Mouse (Mus musculus) thymus, postnatal 25 days (tissue): ENCODE data around the gene Tlk2.

Experiments
- DNase-seq: peaks from one replicate; pipeline ENCODE4 v3.0.0; 2022

The Tlk2 gene

GRCm38 (mm10) chr11:105315296-105315695 lies 136.7 kb downstream of the Tlk2 start:
- DNase-seq = no peak

GRCm38 (mm10) chr11:105316121-105316520 lies 137.5 kb downstream of the Tlk2 start:
- no peak for DNase-seq

- DNase-seq = no peak
Measured at GRCm38 (mm10) chr11:105317769-105318168, 139.2 kb downstream of the Tlk2 start.

GRCm38 (mm10) chr11:105321090-105321489 lies 142.5 kb downstream of the Tlk2 start:
- DNase-seq = no peak

- DNase-seq = no peak
Measured at GRCm38 (mm10) chr11:105323530-105323929, 144.9 kb downstream of the Tlk2 start.

GRCm38 (mm10) chr11:105327101-105327500 lies 148.5 kb downstream of the Tlk2 start:
- no peak for DNase-seq

GRCm38 (mm10) chr11:105329962-105330361 lies 151.4 kb downstream of the Tlk2 start:
- DNase-seq = no peak

GRCm38 (mm10) chr11:105331129-105331528 lies 152.5 kb downstream of the Tlk2 start:
- DNase-seq = no peak

- no peak for DNase-seq
Measured at GRCm38 (mm10) chr11:105331732-105332131, 153.1 kb downstream of the Tlk2 start.

GRCm38 (mm10) chr11:105332468-105332867 lies 153.9 kb downstream of the Tlk2 start:
- peak; percentile 17 for DNase-seq
